Mouse (Mus musculus): ENCODE measurements around the gene Myom1. TPM values are rescaled to one million over a fixed set of nuclear protein-coding genes. Genes with fewer than 3 reads are reported as not detected.

Myom1 gene
- polyA plus RNA-seq, 1 experiment = 2.1 TPM

DNA sequence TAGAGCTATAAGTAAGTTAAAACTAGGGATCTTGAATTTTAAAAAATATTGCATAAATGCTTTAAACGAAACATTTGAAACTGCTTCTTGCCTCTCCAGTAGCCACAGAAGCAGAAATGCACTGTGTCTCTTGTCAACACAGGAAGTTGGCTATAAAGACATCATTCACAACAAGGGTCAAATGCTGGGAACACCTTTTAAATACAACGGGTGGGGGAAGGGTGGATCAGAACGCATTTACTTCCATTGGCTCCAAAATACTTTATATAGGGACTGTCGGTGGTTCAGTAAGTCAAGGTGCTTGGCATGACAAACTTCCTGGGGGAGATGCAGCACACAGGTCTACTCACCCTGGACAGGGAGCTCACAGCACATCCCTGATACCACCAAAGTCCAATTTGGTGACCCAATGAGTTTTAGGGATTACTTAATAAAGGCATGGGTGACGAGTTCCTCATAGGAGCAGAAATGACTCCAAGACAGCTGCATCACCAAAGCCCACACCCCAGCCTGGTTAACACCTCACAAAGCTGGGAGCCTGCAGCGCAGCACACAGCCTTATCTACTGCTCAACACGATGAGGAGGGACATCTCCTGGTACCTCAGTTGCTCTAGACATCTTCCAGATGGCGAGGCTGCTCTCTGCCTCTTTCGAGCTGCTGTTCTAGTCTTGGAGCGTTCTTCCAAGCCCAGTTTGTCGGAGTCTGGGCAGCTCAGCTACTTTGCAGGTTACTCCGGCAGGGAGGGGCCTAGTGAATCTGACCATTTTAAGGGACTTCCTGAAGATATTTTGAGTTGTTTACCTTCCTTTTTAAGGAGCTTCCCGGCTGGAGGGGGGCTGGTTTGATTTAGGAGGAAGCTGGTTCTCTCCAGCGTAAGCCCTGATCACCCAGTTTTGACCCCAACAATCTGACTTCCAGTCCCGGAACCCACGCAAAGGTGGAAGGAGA lies 134.2 kb downstream of the Myom1 start:
- no peak overlapping the region for H3K27ac ChIP-seq (ENCODE audit: control insufficient read depth, insufficient read depth, low read depth, low read length)
- H3K4me3 ChIP-seq (ENCODE audit: control insufficient read depth, low read depth, low read length) = no peak overlapping the region
- TF ChIP-seq POLR2A (IDR thresholded peaks at IDR 0.05; ENCODE audit: control insufficient read depth, low read depth, low read length) = no peak
- no peak for TF ChIP-seq CTCF (IDR thresholded peaks at IDR 0.05; ENCODE audit: control insufficient read depth, insufficient read depth, insufficient replicate concordance, low read depth, low read length)
- H3K36me3 ChIP-seq (ENCODE audit: control insufficient read depth, insufficient read depth, low read length) = no peaks in the 10 kb centered on the region
- H3K4me1 ChIP-seq (ENCODE audit: control insufficient read depth, insufficient read depth, low read length) = no peaks in the 10 kb centered on the region
- no peaks in the 10 kb centered on the region for H3K27me3 ChIP-seq (ENCODE audit: control insufficient read depth, insufficient read depth, low read length)

DNA sequence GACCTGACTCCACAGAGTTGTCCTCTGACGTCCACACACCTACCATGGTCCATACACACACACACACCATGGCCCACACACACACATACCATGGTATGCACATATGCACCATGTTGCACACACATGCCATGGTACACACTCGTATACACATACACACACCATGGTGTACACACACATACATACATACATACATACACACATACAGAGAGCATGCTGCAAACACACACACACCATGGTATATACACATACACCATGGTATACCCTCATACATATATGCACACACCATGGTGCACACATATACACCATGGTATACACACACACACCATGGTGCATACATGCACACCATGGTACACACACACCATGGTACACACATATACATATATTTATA lies 134.9 kb downstream of the Myom1 start:
- no peaks in the 10 kb centered on the region for H3K4me1 ChIP-seq (ENCODE audit: control insufficient read depth, insufficient read depth, low read length)

DNA sequence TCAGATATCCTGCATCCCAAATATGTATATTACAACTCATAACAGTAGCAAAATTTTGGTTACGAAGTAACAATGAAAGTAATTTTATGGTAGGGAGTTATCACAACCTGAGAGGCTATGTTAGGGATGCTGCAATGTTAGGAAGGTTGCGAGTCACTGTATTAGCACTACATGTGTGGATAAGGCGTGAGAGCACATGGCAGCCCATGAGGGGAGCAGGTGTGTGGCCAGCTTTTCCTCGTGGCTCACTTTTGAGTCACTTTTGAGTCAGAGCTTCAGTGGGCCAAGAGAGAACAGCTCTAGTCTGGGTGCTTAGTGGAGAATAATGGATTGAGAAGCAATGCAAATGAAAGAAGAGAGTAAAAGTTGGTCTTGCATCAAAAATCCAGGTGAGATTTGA lies 139.6 kb downstream of the Myom1 start:
- no peak for TF ChIP-seq CTCF (IDR thresholded peaks at IDR 0.05; ENCODE audit: control insufficient read depth, insufficient read depth, insufficient replicate concordance, low read depth, low read length)
- no peak for TF ChIP-seq POLR2A (IDR thresholded peaks at IDR 0.05; ENCODE audit: control insufficient read depth, low read depth, low read length)

More for the DNA sequence above, 134.9 kb downstream of the Myom1 start:
- TF ChIP-seq POLR2A (IDR thresholded peaks at IDR 0.05; ENCODE audit: control insufficient read depth, low read depth, low read length) = no peak
- no peak for TF ChIP-seq CTCF (IDR thresholded peaks at IDR 0.05; ENCODE audit: control insufficient read depth, insufficient read depth, insufficient replicate concordance, low read depth, low read length)
- H3K4me3 ChIP-seq (ENCODE audit: control insufficient read depth, low read depth, low read length) = no peak overlapping the region
- H3K27me3 ChIP-seq (ENCODE audit: control insufficient read depth, insufficient read depth, low read length) = no peaks in the 10 kb centered on the region
- H3K27ac ChIP-seq (ENCODE audit: control insufficient read depth, insufficient read depth, low read depth, low read length) = no peak overlapping the region
- H3K36me3 ChIP-seq (ENCODE audit: control insufficient read depth, insufficient read depth, low read length) = no peaks in the 10 kb centered on the region

DNA sequence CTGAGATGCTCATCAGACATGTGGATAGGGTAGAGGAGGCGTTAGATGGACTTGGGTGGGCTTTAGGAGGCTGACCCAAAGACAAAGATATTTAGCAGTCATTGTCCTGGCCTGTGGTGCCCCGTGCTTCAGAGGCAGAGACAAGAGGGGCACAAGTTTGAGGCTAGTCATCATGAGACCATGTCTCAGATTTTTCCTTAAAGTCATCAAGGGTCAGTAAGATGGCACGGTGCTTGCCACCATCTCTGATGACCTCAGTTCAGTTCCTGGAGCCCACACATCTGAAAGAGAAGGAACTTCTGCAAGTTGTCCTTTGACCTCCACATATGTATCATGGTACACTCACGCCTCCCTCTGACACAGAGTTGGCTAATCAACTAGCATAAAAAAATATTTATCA lies 140.7 kb downstream of the Myom1 start:
- Histone ChIP-seq H3K27ac (ENCODE audit: control insufficient read depth, insufficient read depth, low read depth, low read length) (no peak overlapping the region), H3K36me3 (ENCODE audit: control insufficient read depth, insufficient read depth, low read length) (no peaks in the 10 kb centered on the region), H3K4me1 (ENCODE audit: control insufficient read depth, insufficient read depth, low read length) (no peaks in the 10 kb centered on the region), H3K27me3 (ENCODE audit: control insufficient read depth, insufficient read depth, low read length) (no peaks in the 10 kb centered on the region), H3K4me3 (ENCODE audit: control insufficient read depth, low read depth, low read length) (no peak overlapping the region)
- TF ChIP-seq CTCF (IDR thresholded peaks at IDR 0.05; ENCODE audit: control insufficient read depth, insufficient read depth, insufficient replicate concordance, low read depth, low read length) (no peak), POLR2A (IDR thresholded peaks at IDR 0.05; ENCODE audit: control insufficient read depth, low read depth, low read length) (no peak)

More for the DNA sequence above, 139.6 kb downstream of the Myom1 start:
- H3K36me3 ChIP-seq (ENCODE audit: control insufficient read depth, insufficient read depth, low read length) = no peaks in the 10 kb centered on the region
- no peak overlapping the region for H3K4me3 ChIP-seq (ENCODE audit: control insufficient read depth, low read depth, low read length)
- H3K4me1 ChIP-seq (ENCODE audit: control insufficient read depth, insufficient read depth, low read length) = no peaks in the 10 kb centered on the region
- H3K27ac ChIP-seq (ENCODE audit: control insufficient read depth, insufficient read depth, low read depth, low read length) = no peak overlapping the region
- no peaks in the 10 kb centered on the region for H3K27me3 ChIP-seq (ENCODE audit: control insufficient read depth, insufficient read depth, low read length)

DNA sequence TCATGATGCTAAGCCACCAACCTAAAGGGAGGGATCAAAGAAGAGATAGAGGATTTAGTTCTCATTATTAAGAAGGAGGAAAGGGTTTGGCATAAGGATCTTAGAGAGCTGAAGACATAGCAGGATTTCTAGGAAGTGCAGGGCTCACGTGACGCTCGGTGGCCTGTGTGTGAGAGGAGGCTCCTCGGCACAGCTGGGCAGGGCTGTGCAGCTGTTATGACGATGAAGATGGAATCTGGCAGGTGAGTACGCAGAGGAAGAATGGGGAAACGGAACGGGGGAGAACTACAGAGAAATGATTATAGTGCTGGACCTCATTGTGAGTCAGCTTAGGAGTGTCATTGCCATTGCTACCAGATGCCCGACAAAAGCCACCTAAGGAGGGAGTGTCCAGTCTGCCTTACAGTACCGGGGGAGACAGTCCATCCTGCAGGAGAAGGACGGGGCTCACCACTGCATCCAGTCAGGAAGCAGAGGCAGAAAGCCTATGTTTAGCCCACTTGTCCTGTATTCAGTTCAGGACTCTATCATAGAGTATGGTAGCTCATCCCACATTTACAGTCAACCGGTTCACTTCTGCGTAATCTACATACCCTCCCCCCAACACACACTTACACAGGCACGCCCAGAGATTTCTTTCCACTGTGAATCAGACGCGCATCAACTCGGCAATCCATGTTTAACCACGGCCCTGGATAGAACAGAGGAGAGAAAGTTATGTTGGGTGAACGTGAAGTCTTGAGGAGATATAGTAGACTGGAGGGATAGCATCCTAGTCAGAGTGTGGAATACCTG lies 142.1 kb downstream of the Myom1 start:
- Histone ChIP-seq H3K4me3 (ENCODE audit: control insufficient read depth, low read depth, low read length) (no peak overlapping the region), H3K27ac (ENCODE audit: control insufficient read depth, insufficient read depth, low read depth, low read length) (no peak overlapping the region), H3K36me3 (ENCODE audit: control insufficient read depth, insufficient read depth, low read length) (no peaks in the 10 kb centered on the region), H3K4me1 (ENCODE audit: control insufficient read depth, insufficient read depth, low read length) (no peaks in the 10 kb centered on the region), H3K27me3 (ENCODE audit: control insufficient read depth, insufficient read depth, low read length) (no peaks in the 10 kb centered on the region)
- TF ChIP-seq CTCF (IDR thresholded peaks at IDR 0.05; ENCODE audit: control insufficient read depth, insufficient read depth, insufficient replicate concordance, low read depth, low read length) = no peak

DNA sequence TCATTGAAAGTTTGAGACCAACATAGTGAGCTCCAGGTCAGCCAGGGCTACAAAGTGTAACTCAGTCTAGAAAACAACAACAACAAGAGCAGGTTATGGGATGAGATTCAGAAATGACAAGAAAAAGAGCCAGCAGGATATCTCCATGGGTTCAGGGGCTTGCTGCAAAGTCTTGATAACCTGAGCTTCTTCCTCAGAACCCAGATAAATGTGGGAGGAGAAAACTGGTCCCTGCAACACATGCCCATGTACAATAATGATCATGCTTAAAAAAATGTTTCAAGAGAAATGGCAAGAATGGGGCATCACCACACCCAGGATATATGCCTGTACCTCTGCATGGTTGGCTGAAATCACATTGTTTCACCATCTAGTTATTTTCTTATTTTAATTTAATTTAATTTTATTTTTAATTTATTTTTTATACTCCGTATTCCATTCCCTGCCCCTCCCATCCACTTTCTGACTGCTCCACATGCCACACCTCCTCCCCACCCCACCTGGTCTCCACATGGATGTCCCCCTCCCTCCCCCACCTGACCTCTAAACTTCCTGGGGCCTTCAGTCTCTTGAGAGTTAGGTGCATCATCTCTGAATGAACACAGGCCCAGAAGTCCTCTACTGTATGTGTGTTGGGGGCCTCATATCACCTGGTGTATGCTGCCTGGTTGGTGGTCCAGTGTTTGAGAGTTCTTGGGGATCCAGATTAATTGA lies 143.0 kb downstream of the Myom1 start:
- no peak overlapping the region for H3K4me3 ChIP-seq (ENCODE audit: control insufficient read depth, low read depth, low read length)
- H3K4me1 ChIP-seq (ENCODE audit: control insufficient read depth, insufficient read depth, low read length) = no peaks in the 10 kb centered on the region
- no peaks in the 10 kb centered on the region for H3K36me3 ChIP-seq (ENCODE audit: control insufficient read depth, insufficient read depth, low read length)
- H3K27ac ChIP-seq (ENCODE audit: control insufficient read depth, insufficient read depth, low read depth, low read length) = no peak overlapping the region
- no peaks in the 10 kb centered on the region for H3K27me3 ChIP-seq (ENCODE audit: control insufficient read depth, insufficient read depth, low read length)
- no peak for TF ChIP-seq POLR2A (IDR thresholded peaks at IDR 0.05; ENCODE audit: control insufficient read depth, low read depth, low read length)
- TF ChIP-seq CTCF (IDR thresholded peaks at IDR 0.05; ENCODE audit: control insufficient read depth, insufficient read depth, insufficient replicate concordance, low read depth, low read length) = no peak

DNA sequence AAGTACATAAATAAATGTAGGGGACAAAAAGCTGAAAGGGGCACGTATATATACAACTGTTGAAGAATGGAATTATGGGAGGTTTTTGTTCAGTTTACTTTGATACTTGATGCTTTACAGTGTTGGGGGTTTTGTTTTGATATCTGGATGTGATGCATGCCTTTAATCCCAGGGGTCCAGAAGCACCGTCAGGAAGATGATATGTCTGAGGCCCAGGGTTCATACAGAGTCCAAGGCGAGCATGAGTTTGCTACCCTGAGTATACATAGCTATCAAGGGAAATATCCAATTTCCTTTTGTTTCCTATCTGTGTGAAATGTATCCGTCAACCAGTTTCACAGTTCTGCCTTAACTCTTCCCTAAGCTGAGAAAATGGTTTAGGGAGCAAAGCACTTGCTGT lies 150.9 kb downstream of the Myom1 start:
- H3K4me1 ChIP-seq (ENCODE audit: control insufficient read depth, insufficient read depth, low read length) = no peaks in the 10 kb centered on the region
- no peak for TF ChIP-seq CTCF (IDR thresholded peaks at IDR 0.05; ENCODE audit: control insufficient read depth, insufficient read depth, insufficient replicate concordance, low read depth, low read length)
- no peak for TF ChIP-seq POLR2A (IDR thresholded peaks at IDR 0.05; ENCODE audit: control insufficient read depth, low read depth, low read length)

More for the DNA sequence above, 150.9 kb downstream of the Myom1 start:
- Histone ChIP-seq H3K27ac (ENCODE audit: control insufficient read depth, insufficient read depth, low read depth, low read length) (no peak overlapping the region), H3K36me3 (ENCODE audit: control insufficient read depth, insufficient read depth, low read length) (no peaks in the 10 kb centered on the region), H3K27me3 (ENCODE audit: control insufficient read depth, insufficient read depth, low read length) (no peaks in the 10 kb centered on the region), H3K4me3 (ENCODE audit: control insufficient read depth, low read depth, low read length) (no peak overlapping the region)
